Mouse (Mus musculus) midbrain, embryonic 14.5 days (tissue): ENCODE measurements around the gene Popdc2. TPM values are rescaled to one million over a fixed set of nuclear protein-coding genes. Genes with fewer than 3 reads are reported as not detected.
"Not testable (repeated sequence)": the region's sequence is repeated elsewhere in the genome, so short reads cannot be mapped to it uniquely, and the experiment has no call there.

Source experiments
- ATAC-seq: fragments of 200-750 bp; cut with Nextera tagmentation; 2 replicates; pipeline ENCODE4 v1.8.0; 2017; ENCODE audit warnings: moderate number of reproducible peaks, moderate library complexity; ENCODE audit not compliant: low FRiP score, low TSS enrichment
- DNase-seq: peaks from one replicate; pipeline ENCODE4 v3.0.0-alpha.2; 2015
- H3K27ac ChIP-seq: fragments of 300-500 bp; sonication (generic); replicated peaks from 2 replicates; pipeline ENCODE4 v1.5.1; 2014; ENCODE audit warnings: mild to moderate bottlenecking, low read depth, low read length, moderate library complexity
- H3K27me3 ChIP-seq: fragments of 300-500 bp; sonication (generic); 2 replicates; pipeline ENCODE4 v1.6.1; 2014; ENCODE audit warnings: low read length, control low read depth, mixed read lengths; ENCODE audit not compliant: control insufficient read depth, insufficient read depth
- H3K36me3 ChIP-seq: fragments of 300-500 bp; sonication (generic); 2 replicates; pipeline ENCODE4 v1.6.1; 2014; ENCODE audit warnings: low read length, control low read depth; ENCODE audit not compliant: control insufficient read depth, insufficient read depth
- H3K4me1 ChIP-seq: fragments of 300-500 bp; sonication (generic); 2 replicates; pipeline ENCODE4 v1.6.1; 2014; ENCODE audit warnings: mild to moderate bottlenecking, antibody characterized with exemption, low read length, control low read depth; ENCODE audit not compliant: control insufficient read depth, insufficient read depth
- H3K4me2 ChIP-seq: fragments of 300-500 bp; sonication (generic); 2 replicates; pipeline ENCODE4 v1.6.1; 2014; ENCODE audit warnings: mild to moderate bottlenecking, low read length, moderate library complexity
- H3K4me3 ChIP-seq: fragments of 300-500 bp; sonication (generic); replicated peaks from 2 replicates; pipeline ENCODE4 v1.5.1; 2014; ENCODE audit warnings: low read depth, low read length
- H3K9ac ChIP-seq: fragments of 300-500 bp; sonication (generic); replicated peaks from 2 replicates; pipeline ENCODE4 v1.6.1; 2014; ENCODE audit warnings: mild to moderate bottlenecking, low read length, moderate library complexity
- H3K9me3 ChIP-seq: fragments of 300-500 bp; sonication (generic); 2 replicates; pipeline ENCODE4 v1.6.1; 2016; ENCODE audit warnings: low read length, control low read depth, mixed read lengths; ENCODE audit not compliant: control insufficient read depth
- WGBS: fragments of 180-500 bp; shearing (Covaris S2); extraction: QIAGEN DNeasy Blood & Tissue Kit; methylation state at CpG from one replicate; pipeline ENCODE4 v1.1.7; 2014; 5-methylcytosine and 5-hydroxymethylcytosine counted together
- polyA plus RNA-seq: library from polyadenylated mRNA; unstranded; fragments of >200 nt; fragmentation: Nextera tagmentation; extraction: Ambion mirVana; gene quantifications from 2 replicates; pipeline ENCODE4 v1.2.1, GENCODE M21; 2014

The Popdc2 gene
- 0.51 TPM in 2 replicates for polyA plus RNA-seq

DNA sequence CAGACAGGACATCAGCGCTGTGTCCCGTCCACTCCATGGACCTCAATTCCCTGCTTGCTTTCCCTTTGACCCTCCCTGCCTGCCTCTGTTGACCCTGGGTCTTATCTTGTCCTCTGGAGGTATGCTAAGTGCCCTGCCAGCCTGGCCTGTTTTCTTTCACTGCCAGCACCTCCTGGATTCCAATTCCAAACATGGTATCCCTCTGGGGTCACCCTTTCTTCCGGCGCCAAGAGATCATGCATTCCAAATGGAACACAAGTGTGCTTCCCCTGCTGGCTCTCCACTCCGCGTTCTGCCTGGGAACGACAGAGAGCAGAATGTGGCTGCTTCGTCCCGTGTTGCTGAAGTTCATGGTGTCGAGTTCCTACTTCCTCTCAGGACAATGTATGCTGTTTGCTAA lies at the start of gene Popdc2:
Gene Popdc2 (plus strand): TSS at position 277 of the 400 bp plus-strand sequence.
- 0 out of 2 replicates have a peak, but pooled peaks cover 2% of the 10 kb centered on the region for H3K4me1 ChIP-seq
- H3K9me3 ChIP-seq: no peaks in the 10 kb centered on the region
- no peak within 1 kb of the TSS for H3K27ac ChIP-seq
- H3K4me3 ChIP-seq: no peak within 1 kb of the TSS
- H3K27me3 ChIP-seq: no peaks in the 10 kb centered on the region
- 74% methylated on average over 10 of the region's 10 CpGs for WGBS
- H3K36me3 ChIP-seq: no peaks in the 10 kb centered on the region
- no peak within 1 kb of the TSS for H3K9ac ChIP-seq
- no peak for DNase-seq
- no peak for ATAC-seq
- H3K4me2 ChIP-seq: no peak within 1 kb of the TSS

GRCm38 (mm10) chr16:38318492-38318891 lies 43.5 kb upstream of the Popdc2 start:
- DNase-seq: no peak
- Histone ChIP-seq H3K27ac (no peak overlapping the region), H3K4me2 (no peak overlapping the region), H3K4me3 (no peak overlapping the region), H3K36me3 (no peaks in the 10 kb centered on the region), H3K9me3 (no peaks in the 10 kb centered on the region), H3K9ac (no peak overlapping the region), H3K27me3 (no peaks in the 10 kb centered on the region), H3K4me1 (no peaks in the 10 kb centered on the region)
- no peak for ATAC-seq
- WGBS: 85% methylated on average over 9 of the region's 9 CpGs

DNA sequence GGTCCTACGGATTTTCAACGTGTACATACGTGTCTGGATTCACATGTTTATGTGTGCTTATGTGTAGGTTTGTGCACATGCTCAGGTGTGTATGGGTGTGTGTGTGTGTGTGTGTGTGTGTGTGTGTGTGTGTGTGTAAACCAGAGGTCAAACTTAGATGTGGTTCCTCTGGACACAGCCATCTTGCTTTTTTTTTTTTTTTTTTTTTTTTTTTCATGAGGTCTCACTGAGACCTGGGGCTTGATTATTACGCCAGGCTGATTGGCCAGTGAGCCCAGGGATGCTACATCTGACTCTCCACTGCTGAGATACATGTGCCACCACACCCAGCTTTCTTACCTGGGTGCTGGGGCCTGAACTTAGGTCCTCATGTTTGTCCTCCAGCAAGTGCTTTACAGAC lies 42.9 kb upstream of the Popdc2 start:
- H3K36me3 ChIP-seq: no peaks in the 10 kb centered on the region
- H3K9ac ChIP-seq: no peak overlapping the region
- no peaks in the 10 kb centered on the region for H3K27me3 ChIP-seq
- no peak overlapping the region for H3K4me3 ChIP-seq
- 92% methylated on average over 4 of the region's 4 CpGs for WGBS
- H3K4me1 ChIP-seq: no peaks in the 10 kb centered on the region
- no peak for ATAC-seq
- H3K9me3 ChIP-seq: no peaks in the 10 kb centered on the region
- no peak overlapping the region for H3K27ac ChIP-seq
- DNase-seq: no peak
- H3K4me2 ChIP-seq: no peak overlapping the region

- 32% methylated on average over 17 of the region's 17 CpGs for WGBS
- 0 out of 2 replicates have a peak overlapping the region, but pooled peaks have one; percentile 12 for H3K4me3 ChIP-seq
- peak; percentile 66 for ATAC-seq
Observed at GRCm38 (mm10) chr16:38321452-38321935, 40.5 kb upstream of the Popdc2 start.

DNA sequence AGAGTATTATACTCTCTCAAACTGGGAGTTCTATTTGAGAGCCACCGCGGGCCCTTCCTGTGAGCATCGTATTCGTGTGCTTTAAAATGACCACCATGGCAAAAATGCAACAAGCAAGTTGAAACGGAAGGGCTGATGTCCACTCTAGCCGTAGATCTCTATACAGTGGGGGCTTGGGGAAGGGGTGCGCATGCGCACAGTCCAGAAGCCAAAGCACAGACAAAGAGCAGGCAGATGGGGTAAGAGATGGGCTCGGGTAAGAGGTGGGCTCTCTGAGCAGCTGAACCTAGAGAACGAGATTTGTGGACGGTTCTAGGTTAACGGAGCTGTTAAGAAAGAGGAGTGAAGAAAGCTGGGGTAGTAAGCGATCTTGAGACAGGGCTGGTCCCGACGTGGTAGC lies 37.7 kb upstream of the Popdc2 start:
- Histone ChIP-seq H3K4me1 (no peaks in the 10 kb centered on the region), H3K4me2 (no peak overlapping the region), H3K27me3 (no peaks in the 10 kb centered on the region), H3K9me3 (no peaks in the 10 kb centered on the region), H3K9ac (no peak overlapping the region), H3K27ac (no peak overlapping the region), H3K4me3 (no peak overlapping the region), H3K36me3 (no peaks in the 10 kb centered on the region)
- DNase-seq (no peak), ATAC-seq (no peak)
- WGBS: 93% methylated on average over 15 of the region's 15 CpGs

More at GRCm38 (mm10) chr16:38321452-38321935, 40.5 kb upstream of the Popdc2 start:
- Histone ChIP-seq H3K9ac (no peak overlapping the region), H3K27me3 (no peaks in the 10 kb centered on the region), H3K4me1 (no peaks in the 10 kb centered on the region), H3K4me2 (peak overlapping the region; percentile 48), H3K9me3 (no peaks in the 10 kb centered on the region), H3K36me3 (no peaks in the 10 kb centered on the region), H3K27ac (no peak overlapping the region)
- peak; percentile 85 for DNase-seq

DNA sequence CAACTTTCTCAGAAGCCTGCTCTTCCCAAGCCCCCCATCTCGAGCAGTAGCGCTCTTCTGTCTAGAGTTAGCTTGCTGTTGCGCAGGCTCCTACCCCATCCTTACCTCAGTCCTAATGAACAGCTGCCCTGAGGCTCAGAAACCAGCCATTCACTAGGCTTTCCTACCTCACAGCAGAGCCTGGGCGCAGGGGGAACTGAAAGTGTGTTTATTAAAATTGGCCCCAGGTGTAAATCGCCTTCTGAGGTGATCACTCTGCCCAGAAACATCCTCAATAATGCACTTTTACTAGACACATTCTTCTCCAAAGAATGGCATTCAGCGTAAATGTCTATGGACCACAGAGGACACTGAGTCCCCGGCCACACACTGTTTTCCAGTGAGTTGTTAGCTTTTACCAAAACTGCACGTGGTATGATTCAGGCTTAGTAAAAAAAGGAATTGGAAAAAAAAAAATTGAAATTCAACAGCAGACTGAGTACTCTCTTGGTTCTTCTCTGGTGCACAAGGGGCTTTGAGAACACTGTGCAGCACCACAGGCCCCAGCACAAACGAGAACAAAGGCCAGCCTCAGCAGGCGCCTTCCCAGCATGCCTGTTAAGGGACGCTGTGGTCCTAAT lies 35.1 kb upstream of the Popdc2 start:
- ATAC-seq: no peak
- no peak overlapping the region for H3K4me2 ChIP-seq
- H3K4me1 ChIP-seq: no peaks in the 10 kb centered on the region
- H3K9ac ChIP-seq: no peak overlapping the region
- no peak overlapping the region for H3K4me3 ChIP-seq
- H3K9me3 ChIP-seq: no peaks in the 10 kb centered on the region
- H3K36me3 ChIP-seq: no peaks in the 10 kb centered on the region
- DNase-seq: no peak
- H3K27me3 ChIP-seq: no peaks in the 10 kb centered on the region
- WGBS: 77% methylated on average over 11 of the region's 11 CpGs
- no peak overlapping the region for H3K27ac ChIP-seq

DNA sequence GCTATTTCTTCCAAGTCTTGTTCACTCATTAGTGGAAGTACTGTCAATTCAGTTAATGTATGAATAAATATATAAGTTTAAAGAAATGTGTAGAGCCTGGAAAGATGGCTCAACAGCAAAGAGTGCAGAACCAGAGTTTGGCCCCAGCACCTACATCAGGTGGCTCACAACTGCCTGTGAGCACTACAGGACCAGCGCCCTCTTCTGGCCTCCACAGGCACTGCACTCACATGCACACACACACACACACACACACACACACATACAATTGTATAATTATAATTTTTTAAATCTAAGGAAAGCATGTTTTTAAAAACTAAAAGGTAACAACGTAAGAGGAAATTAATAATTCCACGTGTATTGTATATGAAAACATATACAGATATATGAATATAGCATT lies 32.7 kb upstream of the Popdc2 start:
- H3K4me2 ChIP-seq: no peak overlapping the region
- H3K9me3 ChIP-seq: no peaks in the 10 kb centered on the region
- no peaks in the 10 kb centered on the region for H3K36me3 ChIP-seq
- no peak overlapping the region for H3K9ac ChIP-seq
- H3K4me3 ChIP-seq: no peak overlapping the region
- H3K4me1 ChIP-seq: no peaks in the 10 kb centered on the region
- no peaks in the 10 kb centered on the region for H3K27me3 ChIP-seq
- ATAC-seq: no peak
- H3K27ac ChIP-seq: no peak overlapping the region
- DNase-seq: no peak
- WGBS: 83% methylated on average over 3 of the region's 3 CpGs

DNA sequence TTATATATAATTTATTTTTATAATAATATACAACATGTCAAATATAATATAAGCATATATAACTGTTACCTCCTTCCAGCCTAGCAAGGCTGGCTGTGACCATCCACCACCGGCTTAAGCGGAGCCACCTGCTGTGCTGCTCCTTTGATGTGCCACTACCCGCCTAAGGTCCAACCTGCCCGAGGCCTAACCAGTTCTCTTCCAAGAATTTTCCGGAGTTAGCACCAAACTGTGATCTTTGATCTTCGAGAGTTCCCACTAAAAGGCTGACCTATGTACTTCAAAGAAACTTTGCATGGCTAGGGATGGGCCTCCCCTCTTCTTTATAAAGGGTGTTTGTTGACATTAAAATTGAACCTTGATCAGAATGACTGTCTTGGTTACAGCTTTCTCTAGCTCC lies 27.6 kb upstream of the Popdc2 start:
- Histone ChIP-seq H3K27me3 (no peaks in the 10 kb centered on the region), H3K4me1 (no peaks in the 10 kb centered on the region), H3K27ac (no peak overlapping the region), H3K4me2 (no peak overlapping the region), H3K36me3 (no peaks in the 10 kb centered on the region), H3K9me3 (no peaks in the 10 kb centered on the region), H3K9ac (no peak overlapping the region), H3K4me3 (no peak overlapping the region)
- no peak for DNase-seq
- WGBS: 37% methylated on average over 6 of the region's 6 CpGs
- ATAC-seq: no peak

DNA sequence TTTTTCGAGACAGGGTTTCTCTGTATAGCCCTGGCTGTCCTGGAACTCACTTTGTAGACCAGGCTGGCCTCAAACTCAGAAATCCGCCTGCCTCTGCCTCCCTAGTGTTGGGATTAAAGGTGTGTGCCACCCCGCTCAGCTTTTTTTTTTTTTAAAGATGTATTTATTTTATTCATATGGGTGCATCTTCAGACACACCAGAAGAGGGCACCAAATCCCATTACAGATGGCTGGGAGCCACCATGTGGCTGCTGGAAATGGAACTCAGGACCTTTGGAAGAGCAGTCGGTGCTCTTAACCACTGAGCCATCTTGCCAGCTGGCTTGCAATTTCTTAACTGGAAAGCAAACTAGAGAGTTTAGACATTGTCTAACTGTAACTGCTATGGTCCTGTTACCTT lies 23.9 kb upstream of the Popdc2 start:
- not testable (repeated sequence) for H3K36me3 ChIP-seq, H3K9ac ChIP-seq, H3K4me3 ChIP-seq, ATAC-seq, H3K4me1 ChIP-seq, H3K9me3 ChIP-seq, H3K27ac ChIP-seq, H3K27me3 ChIP-seq, H3K4me2 ChIP-seq, DNase-seq
- 91% methylated on average over 4 of the region's 4 CpGs for WGBS
